In the genomic region with DNA sequence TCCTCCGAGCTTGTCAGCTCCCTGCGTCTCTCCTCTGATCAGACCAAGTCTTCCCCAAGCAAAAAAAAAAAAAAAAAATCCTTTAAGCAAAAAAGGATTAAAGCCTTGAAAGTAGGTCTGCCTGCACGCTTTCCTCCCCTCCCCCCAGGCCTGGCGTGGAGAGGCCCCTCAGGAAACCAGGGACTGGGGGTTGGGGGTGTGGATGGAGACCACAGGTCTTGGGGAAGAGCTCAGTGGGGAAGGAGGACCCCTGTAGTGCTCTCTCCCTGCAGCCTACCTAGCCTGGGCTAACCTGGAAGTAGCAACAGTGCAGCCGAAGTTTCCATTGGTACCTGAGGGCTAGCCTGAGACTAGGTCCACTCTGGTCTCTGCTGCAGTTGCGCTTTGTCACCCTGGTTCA, we compare ENCODE assay signal across 18 mouse cellular contexts. TPM values are rescaled to one million over a fixed set of nuclear protein-coding genes. Genes with fewer than 3 reads are reported as not detected.
DNase-seq lines count a peak whose midpoint lies in the region; ATAC-seq and TF ChIP-seq lines count a peak whose summit lies in the region.
"Had no signal": no experiment of that assay in that cellular context is flagged by ENCODE, and none has a peak within 500 bp of the region (broad histone marks: within the 10 kb centered on the region; RNA-seq: fewer than 3 reads in every experiment).

No protein-coding gene starts in this region.

- H3K27me3 ChIP-seq in hindbrain, postnatal 0 days (ENCODE audit: insufficient read depth, low read length) = no peaks in the 10 kb centered on the region
- H3K27me3 ChIP-seq in hindbrain, embryonic 16.5 days (replicated peaks; ENCODE audit: control insufficient read depth, insufficient read depth, low read length) = no peaks in the 10 kb centered on the region
- peaks cover 26% of the 10 kb centered on the region for H3K27me3 ChIP-seq in liver, embryonic 13.5 days
- no peaks in the 10 kb centered on the region for H3K27me3 ChIP-seq in midbrain, embryonic 15.5 days (replicated peaks)
- H3K27me3 ChIP-seq: limb, embryonic 15.5 days had no signal

- no peak overlapping the region for H3K4me2 ChIP-seq in hindbrain, postnatal 0 days (ENCODE audit: low read depth, low read length)
- no peak overlapping the region for H3K4me2 ChIP-seq in hindbrain, embryonic 16.5 days (ENCODE audit: low read length)
- 0 out of 2 replicates have a peak overlapping the region, but pooled peaks have one; percentile 53 for H3K4me2 ChIP-seq in liver, embryonic 13.5 days
- H3K4me2 ChIP-seq in midbrain, embryonic 15.5 days = no peak overlapping the region
- H3K4me2 ChIP-seq: embryonic facial prominence, embryonic 12.5 days; limb, embryonic 15.5 days had no signal

- H3K27ac ChIP-seq in hindbrain, postnatal 0 days = 0 out of 2 replicates have a peak overlapping the region, but pooled peaks have one; percentile 26
- no peak overlapping the region for H3K27ac ChIP-seq in hindbrain, embryonic 16.5 days (ENCODE audit: low read depth, low read length)
- H3K27ac ChIP-seq in liver, embryonic 13.5 days = peak overlapping the region; percentile 83
- H3K27ac ChIP-seq in midbrain, embryonic 15.5 days = peak overlapping the region; percentile 75
- H3K27ac ChIP-seq: embryonic facial prominence, embryonic 12.5 days; limb, embryonic 15.5 days had no signal

- no peak overlapping the region for H3K9ac ChIP-seq in hindbrain, postnatal 0 days (replicated peaks; ENCODE audit: low read length)
- H3K9ac ChIP-seq in hindbrain, embryonic 16.5 days (ENCODE audit: low read depth, low read length) = no peak overlapping the region
- H3K9ac ChIP-seq in liver, embryonic 13.5 days = peak overlapping the region; percentile 26; the same call in 1 of the 2 replicates
- no peak overlapping the region for H3K9ac ChIP-seq in midbrain, embryonic 15.5 days
- H3K9ac ChIP-seq: embryonic facial prominence, embryonic 12.5 days; forebrain, postnatal 0 days; limb, embryonic 15.5 days had no signal

- no peak for ATAC-seq in hindbrain, postnatal 0 days
- no peak for ATAC-seq in hindbrain, embryonic 16.5 days
- ATAC-seq in liver, embryonic 13.5 days (ENCODE audit: low read depth) = no peak
- no peak for ATAC-seq in midbrain, embryonic 15.5 days (replicated peaks)
- ATAC-seq: forebrain, postnatal 0 days; lung, postnatal 0 days had no signal

- WGBS in hindbrain, postnatal 0 days = 55% methylated on average over 6 of the region's 6 CpGs
- 64% methylated on average over 6 of the region's 6 CpGs for WGBS in hindbrain, embryonic 16.5 days
- WGBS in liver, embryonic 13.5 days (ENCODE audit: insufficient replicate concordance) = 45% methylated on average over 6 of the region's 6 CpGs
- WGBS in midbrain, embryonic 15.5 days = 27% methylated on average over 6 of the region's 6 CpGs

- no peak for TF ChIP-seq CTCF in hindbrain, postnatal 0 days (IDR thresholded peaks at IDR 0.05; ENCODE audit: low read depth)

- H3K36me3 ChIP-seq in hindbrain, postnatal 0 days (ENCODE audit: insufficient read depth, low read length) = no peaks in the 10 kb centered on the region
- no peaks in the 10 kb centered on the region for H3K36me3 ChIP-seq in hindbrain, embryonic 16.5 days (ENCODE audit: control insufficient read depth, insufficient read depth, low read length)
- H3K36me3 ChIP-seq in liver, embryonic 13.5 days = no peaks in the 10 kb centered on the region
- no peaks in the 10 kb centered on the region for H3K36me3 ChIP-seq in midbrain, embryonic 15.5 days (replicated peaks)
- H3K36me3 ChIP-seq: embryonic facial prominence, embryonic 12.5 days; limb, embryonic 15.5 days had no signal

- H3K4me3 ChIP-seq in hindbrain, postnatal 0 days (ENCODE audit: low read length) = no peak overlapping the region
- no peak overlapping the region for H3K4me3 ChIP-seq in hindbrain, embryonic 16.5 days (ENCODE audit: low read length)
- no peak overlapping the region for H3K4me3 ChIP-seq in liver, embryonic 13.5 days (replicated peaks)
- no peak overlapping the region for H3K4me3 ChIP-seq in midbrain, embryonic 15.5 days
- H3K4me3 ChIP-seq: embryonic facial prominence, embryonic 12.5 days; limb, embryonic 15.5 days had no signal

- H3K9me3 ChIP-seq in hindbrain, postnatal 0 days (ENCODE audit: low read length) = no peaks in the 10 kb centered on the region
- no peaks in the 10 kb centered on the region for H3K9me3 ChIP-seq in hindbrain, embryonic 16.5 days (ENCODE audit: control insufficient read depth, low read length)
- H3K9me3 ChIP-seq in liver, embryonic 13.5 days (replicated peaks) = no peaks in the 10 kb centered on the region
- H3K9me3 ChIP-seq in midbrain, embryonic 15.5 days = no peaks in the 10 kb centered on the region
- H3K9me3 ChIP-seq: embryonic facial prominence, embryonic 12.5 days; limb, embryonic 15.5 days had no signal

- peaks cover 16% of the 10 kb centered on the region for H3K4me1 ChIP-seq in hindbrain, postnatal 0 days (ENCODE audit: insufficient read depth, low read length)
- H3K4me1 ChIP-seq in hindbrain, embryonic 16.5 days (ENCODE audit: control insufficient read depth, insufficient read depth, low read depth, low read length) = peaks cover 17% of the 10 kb centered on the region
- peaks cover 76% of the 10 kb centered on the region for H3K4me1 ChIP-seq in liver, embryonic 13.5 days (replicated peaks)
- peaks cover 62% of the 10 kb centered on the region for H3K4me1 ChIP-seq in midbrain, embryonic 15.5 days

- DNase-seq in cerebellum, adult 9-10 months = peak; percentile 60
- DNase-seq in cerebellum, postnatal 36 days = no peak
- no peak for DNase-seq in hindbrain, postnatal 0 days (ENCODE audit: low spot score)
- no peak for DNase-seq in liver, embryonic 13.5 days
- DNase-seq in adrenal gland, postnatal 10 days = no peak
- DNase-seq in spleen, postnatal 14 days (ENCODE audit: low spot score in 2 of 2) = no peak
- DNase-seq: adrenal gland, adult 8-10 months; forebrain, postnatal 0 days; heart, postnatal 14 days; kidney, adult 8-10 months; layer of hippocampus, adult 9-11 months; thymus, adult 2 months had no signal

RNA-seq across cellular contexts. Expression of a gene that starts 17.2 kb away (rescaled TPM):
- 13.0 and 13.4 TPM in 2 replicates for total RNA-seq in hindbrain, postnatal 0 days (2014; rRNA removed)
- 9.9 and 10.7 TPM in 2 replicates for polyA plus RNA-seq in hindbrain, postnatal 0 days (2015; fragmentation: Nextera tagmentation; extraction: Ambion mirVana)
- polyA plus RNA-seq in hindbrain, embryonic 16.5 days (2015; fragmentation: Nextera tagmentation; extraction: Ambion mirVana) = 10.6 and 10.7 TPM in 2 replicates
- polyA plus RNA-seq in liver, embryonic 13.5 days (2015; fragmentation: Nextera tagmentation; extraction: Ambion mirVana) = 0.78 and 0.97 TPM in 2 replicates
- 15.7 and 18.3 TPM in 2 replicates for polyA plus RNA-seq in midbrain, embryonic 15.5 days (2015; fragmentation: Nextera tagmentation; extraction: Ambion mirVana)
- 10 to 100 TPM; 25.2 to 27.8 TPM for total RNA-seq in adrenal gland, postnatal 10 days (2021)

RNA-seq across cellular contexts. Expression of a gene that starts 19.7 kb away (rescaled TPM):
- 31.3 and 39.2 TPM in 2 replicates for total RNA-seq in hindbrain, postnatal 0 days (2014; rRNA removed)
- 13.5 and 13.6 TPM in 2 replicates for polyA plus RNA-seq in hindbrain, postnatal 0 days (2015; fragmentation: Nextera tagmentation; extraction: Ambion mirVana)
- 15.4 and 15.7 TPM in 2 replicates for polyA plus RNA-seq in hindbrain, embryonic 16.5 days (2015; fragmentation: Nextera tagmentation; extraction: Ambion mirVana)
- 13.8 and 15.8 TPM in 2 replicates for polyA plus RNA-seq in liver, embryonic 13.5 days (2015; fragmentation: Nextera tagmentation; extraction: Ambion mirVana)
- 13.1 and 14.0 TPM in 2 replicates for polyA plus RNA-seq in midbrain, embryonic 15.5 days (2015; fragmentation: Nextera tagmentation; extraction: Ambion mirVana)
- 10 to 100 TPM; 23.1 to 24.2 TPM for total RNA-seq in adrenal gland, postnatal 10 days (2021)

RNA-seq across cellular contexts. Expression of a gene that starts 32.1 kb away (rescaled TPM):
- total RNA-seq in hindbrain, postnatal 0 days (2014; rRNA removed) = 11.0 and 17.6 TPM in 2 replicates
- polyA plus RNA-seq in hindbrain, postnatal 0 days (2015; fragmentation: Nextera tagmentation; extraction: Ambion mirVana) = 11.7 and 15.7 TPM in 2 replicates
- 14.4 and 14.5 TPM in 2 replicates for polyA plus RNA-seq in hindbrain, embryonic 16.5 days (2015; fragmentation: Nextera tagmentation; extraction: Ambion mirVana)
- 13.3 and 13.4 TPM in 2 replicates for polyA plus RNA-seq in liver, embryonic 13.5 days (2015; fragmentation: Nextera tagmentation; extraction: Ambion mirVana)
- 15.4 and 18.3 TPM in 2 replicates for polyA plus RNA-seq in midbrain, embryonic 15.5 days (2015; fragmentation: Nextera tagmentation; extraction: Ambion mirVana)
- total RNA-seq in adrenal gland, postnatal 10 days (2021) = 10 to 100 TPM; 13.5 to 18.1 TPM

RNA-seq across cellular contexts. Expression of a gene that starts 41.4 kb away (rescaled TPM):
- 8.5 and 12.9 TPM in 2 replicates for total RNA-seq in hindbrain, postnatal 0 days (2014; rRNA removed)
- 1.7 TPM in 2 replicates for polyA plus RNA-seq in hindbrain, postnatal 0 days (2015; fragmentation: Nextera tagmentation; extraction: Ambion mirVana)
- polyA plus RNA-seq in hindbrain, embryonic 16.5 days (2015; fragmentation: Nextera tagmentation; extraction: Ambion mirVana) = 1.9 and 2.2 TPM in 2 replicates
- 1.2 and 1.5 TPM in 2 replicates for polyA plus RNA-seq in liver, embryonic 13.5 days (2015; fragmentation: Nextera tagmentation; extraction: Ambion mirVana)
- polyA plus RNA-seq in midbrain, embryonic 15.5 days (2015; fragmentation: Nextera tagmentation; extraction: Ambion mirVana) = 2.8 and 3.2 TPM in 2 replicates
- total RNA-seq in adrenal gland, postnatal 10 days (2021) = 10 to 100 TPM; 23.6 to 24.5 TPM
- total RNA-seq: granulocyte monocyte progenitor cell, adult 5-6 weeks had no signal
